Mouse (Mus musculus) forebrain, embryonic 11.5 days (tissue): ENCODE measurements around the gene Rln3. TPM values are rescaled to one million over a fixed set of nuclear protein-coding genes. Genes with fewer than 3 reads are reported as not detected.

Source experiments
- ATAC-seq: fragments of 200-750 bp; cut with Nextera tagmentation; replicated peaks from 2 replicates; pipeline ENCODE4 v1.8.0; 2017; ENCODE audit warnings: moderate TSS enrichment; ENCODE audit not compliant: low FRiP score
- DNase-seq: peaks from one replicate; pipeline ENCODE4 v3.0.0-alpha.2; 2017; ENCODE audit warnings: low spot score
- H3K27ac ChIP-seq: fragments of 300-500 bp; sonication (generic); 2 replicates; pipeline ENCODE4 v1.5.1; 2014; ENCODE audit warnings: low read depth, low read length
- H3K27me3 ChIP-seq: fragments of 300-500 bp; sonication (generic); 2 replicates; pipeline ENCODE4 v1.6.1; 2014; ENCODE audit warnings: mild to moderate bottlenecking, low read length, mixed read lengths; ENCODE audit not compliant: control insufficient read depth, insufficient read depth
- H3K36me3 ChIP-seq: fragments of 300-500 bp; sonication (generic); 2 replicates; pipeline ENCODE4 v1.6.1; 2014; ENCODE audit warnings: mild to moderate bottlenecking, low read length, moderate library complexity, mixed read lengths; ENCODE audit not compliant: control insufficient read depth, insufficient read depth
- H3K4me1 ChIP-seq: fragments of 300-500 bp; sonication (generic); replicated peaks from 2 replicates; pipeline ENCODE4 v1.6.1; 2014; ENCODE audit warnings: low read length, mixed read lengths; ENCODE audit not compliant: control insufficient read depth, insufficient read depth
- H3K4me2 ChIP-seq: fragments of 300-500 bp; sonication (generic); 2 replicates; pipeline ENCODE4 v1.6.1; 2014; ENCODE audit warnings: low read depth, mild to moderate bottlenecking, low read length, moderate library complexity, mixed read lengths; ENCODE audit not compliant: severe bottlenecking
- H3K4me3 ChIP-seq: fragments of 300-500 bp; sonication (generic); 2 replicates; pipeline ENCODE4 v1.5.1; 2014; ENCODE audit warnings: low read depth, low read length
- H3K9ac ChIP-seq: fragments of 300-500 bp; sonication (generic); 2 replicates; pipeline ENCODE4 v1.6.1; 2014; ENCODE audit warnings: low read length
- H3K9me3 ChIP-seq: fragments of 300-500 bp; sonication (generic); 2 replicates; pipeline ENCODE4 v1.6.1; 2016; ENCODE audit warnings: low read length, mixed read lengths; ENCODE audit not compliant: control insufficient read depth
- WGBS: fragments of 180-500 bp; shearing (Covaris S2); extraction: QIAGEN DNeasy Blood & Tissue Kit; methylation state at CpG from one replicate; pipeline ENCODE4 v1.1.7; 2014; 5-methylcytosine and 5-hydroxymethylcytosine counted together
- polyA plus RNA-seq: library from polyadenylated mRNA; unstranded; fragments of >200 nt; fragmentation: Nextera tagmentation; extraction: Ambion mirVana; gene quantifications from 2 replicates; pipeline ENCODE4 v1.2.1, GENCODE M21; 2014

Rln3 gene
- polyA plus RNA-seq, 1 experiment from 2014 or later = not detected

DNA sequence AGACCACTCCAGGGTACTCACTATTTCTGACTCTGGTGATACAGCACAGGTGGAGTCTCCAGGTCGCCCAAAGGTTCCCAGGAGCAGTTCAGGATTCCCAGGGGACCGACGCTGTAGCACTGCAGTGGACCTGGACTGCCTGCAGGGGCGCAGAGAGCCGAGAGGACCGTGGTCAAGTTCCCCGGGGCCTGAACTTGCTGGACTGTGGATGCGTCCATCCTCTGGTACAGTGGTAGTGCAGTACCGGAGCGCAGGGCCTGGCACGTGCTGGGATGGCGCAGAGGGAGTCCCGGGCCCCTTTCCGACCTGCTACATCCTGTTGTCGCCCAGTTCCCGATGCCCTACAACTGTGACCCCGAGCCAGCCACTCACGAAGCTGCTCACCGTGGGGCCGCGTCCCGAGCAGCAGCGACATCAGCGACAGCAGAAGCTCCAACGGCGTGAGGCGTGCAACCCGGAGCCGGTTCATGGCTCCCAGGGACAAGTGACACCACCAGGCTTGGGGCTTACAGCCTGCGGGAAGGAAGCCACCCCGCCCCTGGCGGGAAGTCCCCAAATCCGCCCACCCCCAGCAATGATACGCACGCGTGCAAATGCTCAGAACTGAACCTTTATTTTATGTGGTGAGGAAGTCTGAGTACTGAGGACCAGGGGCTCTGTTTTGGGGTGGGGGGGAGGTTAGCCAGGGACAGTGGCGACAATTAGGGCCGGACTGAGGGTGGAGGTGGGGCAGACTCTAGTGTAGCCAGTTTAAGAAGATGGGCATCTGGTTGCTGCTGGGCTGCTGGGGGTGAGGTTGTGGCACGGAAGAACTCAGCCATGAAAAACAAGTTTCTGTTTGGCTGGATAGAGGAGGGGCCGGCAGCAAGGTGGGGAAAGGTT, 2.5 kb downstream of the Rln3 start, which contains the start of gene Il27ra:
TSS of gene Il27ra (minus strand) at position 524 of the 882 bp plus-strand sequence.
- 3% methylated on average over 40 of the region's 40 CpGs for WGBS
- H3K27ac ChIP-seq = no peak within 1 kb of the TSS
- ATAC-seq (peak; percentile 77), DNase-seq (peak; percentile 83)
- H3K9ac ChIP-seq = peak within 1 kb of the TSS; percentile 43; the same call in 1 of the 2 replicates
- no peaks in the 10 kb centered on the region for H3K9me3 ChIP-seq
- peaks cover 40% of the 10 kb centered on the region for H3K27me3 ChIP-seq
- 0 out of 2 replicates have a peak, but pooled peaks cover 8% of the 10 kb centered on the region for H3K4me1 ChIP-seq
- H3K4me2 ChIP-seq = peak within 1 kb of the TSS; percentile 63
- H3K4me3 ChIP-seq = peak within 1 kb of the TSS; percentile 28
- H3K36me3 ChIP-seq = no peaks in the 10 kb centered on the region

DNA sequence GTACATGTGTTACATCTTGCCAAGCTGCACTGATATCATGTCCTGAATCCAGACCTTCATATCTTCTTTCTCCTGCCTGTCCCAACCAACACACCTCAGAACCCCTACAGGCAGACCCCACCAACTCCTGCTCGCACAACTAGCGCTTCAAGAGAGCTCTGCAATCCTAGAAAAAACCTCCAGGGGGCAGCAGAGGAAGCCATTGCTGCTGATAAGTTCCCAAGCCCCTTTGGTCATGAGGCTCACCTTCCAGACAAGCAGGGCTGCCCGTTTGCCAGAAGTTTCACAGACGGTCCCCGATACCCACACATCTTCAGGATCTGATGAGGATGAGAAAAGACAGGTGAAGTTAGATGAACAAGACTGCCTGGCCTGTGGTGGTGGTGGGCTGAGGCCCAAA, 5.8 kb downstream of the Rln3 start:
- Histone ChIP-seq H3K4me2 (no peak overlapping the region), H3K27ac (no peak overlapping the region), H3K36me3 (no peaks in the 10 kb centered on the region), H3K9me3 (no peaks in the 10 kb centered on the region), H3K4me1 (0 out of 2 replicates have a peak, but pooled peaks cover 8% of the 10 kb centered on the region), H3K9ac (no peak overlapping the region), H3K27me3 (peaks cover 30% of the 10 kb centered on the region), H3K4me3 (no peak overlapping the region)
- ATAC-seq (peak; percentile 30; the same call in 1 of the 2 replicates), DNase-seq (peak; percentile 91)
- 9% methylated on average over 5 of the region's 5 CpGs for WGBS

DNA sequence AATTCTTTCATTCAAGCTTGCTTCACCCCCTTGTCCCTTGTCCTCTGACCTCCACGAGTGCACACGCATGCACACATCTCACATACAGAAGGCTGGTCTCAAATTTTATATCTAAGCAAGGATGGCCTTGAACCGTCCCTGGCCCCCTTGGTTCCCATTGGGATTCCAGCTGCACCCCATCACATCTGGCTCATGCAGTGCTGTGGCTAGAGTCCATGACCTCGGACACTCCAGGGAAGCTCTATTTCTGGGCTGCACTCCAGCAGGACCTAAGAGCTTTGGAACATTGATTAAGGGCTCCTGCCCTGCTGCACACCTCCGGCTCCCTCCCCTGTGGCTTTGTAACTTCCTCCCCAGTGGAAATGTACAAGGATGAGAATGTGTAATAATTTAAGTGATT, 6.8 kb downstream of the Rln3 start:
- Histone ChIP-seq H3K27me3 (peaks cover 20% of the 10 kb centered on the region), H3K9me3 (no peaks in the 10 kb centered on the region), H3K4me3 (no peak overlapping the region), H3K27ac (no peak overlapping the region), H3K36me3 (no peaks in the 10 kb centered on the region), H3K4me2 (no peak overlapping the region), H3K4me1 (0 out of 2 replicates have a peak, but pooled peaks cover 8% of the 10 kb centered on the region), H3K9ac (no peak overlapping the region)
- DNase-seq = no peak
- WGBS = 88% methylated on average over 5 of the region's 5 CpGs
- no peak for ATAC-seq

DNA sequence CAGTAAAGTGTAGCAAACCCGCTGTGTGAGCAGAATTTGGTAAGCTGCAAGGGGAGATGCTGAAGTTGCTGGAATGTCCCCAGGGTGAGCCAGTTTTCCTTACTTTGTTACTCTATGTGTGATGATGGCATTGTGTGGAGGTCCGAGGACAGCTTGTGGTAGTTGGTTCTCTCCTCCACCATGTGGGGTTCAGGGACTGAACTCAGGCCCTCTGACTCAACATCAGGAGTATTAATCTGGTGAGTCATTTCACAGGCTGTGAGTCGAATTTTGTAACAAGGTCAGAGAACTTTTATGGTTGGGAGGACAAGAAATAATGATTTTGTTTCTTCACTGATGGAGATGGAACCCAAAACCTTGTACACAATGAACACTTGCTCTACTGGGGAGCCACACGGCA, 12.0 kb downstream of the Rln3 start:
- Histone ChIP-seq H3K9ac (no peak overlapping the region), H3K36me3 (no peaks in the 10 kb centered on the region), H3K4me1 (no peaks in the 10 kb centered on the region), H3K4me3 (no peak overlapping the region), H3K27me3 (peaks cover 5% of the 10 kb centered on the region), H3K9me3 (no peaks in the 10 kb centered on the region), H3K27ac (no peak overlapping the region), H3K4me2 (no peak overlapping the region)
- no peak for DNase-seq
- 79% methylated on average over 4 of the region's 4 CpGs for WGBS
- ATAC-seq = no peak

DNA sequence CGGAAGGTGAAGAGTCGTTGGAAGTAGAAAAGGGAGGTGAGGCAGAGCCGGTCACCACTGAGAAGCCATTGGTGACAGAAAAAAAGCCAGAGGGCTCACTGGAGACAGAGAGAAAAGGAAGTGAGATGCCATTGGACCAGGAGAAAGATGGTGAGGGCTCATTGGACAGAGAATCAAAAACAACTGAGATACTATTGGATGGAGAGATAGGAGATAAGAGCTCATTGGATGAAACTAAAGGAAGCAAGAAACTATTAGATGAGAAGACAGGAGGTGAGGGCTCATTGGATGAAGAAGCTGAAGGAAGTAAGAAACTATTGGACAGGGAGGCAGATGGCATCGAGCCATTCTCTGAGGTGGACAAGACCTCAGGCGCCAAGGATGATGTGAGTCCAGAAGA, 15.5 kb downstream of the Rln3 start:
- Histone ChIP-seq H3K4me1 (no peaks in the 10 kb centered on the region), H3K9me3 (no peaks in the 10 kb centered on the region), H3K4me3 (no peak overlapping the region), H3K27me3 (peaks cover 16% of the 10 kb centered on the region), H3K9ac (no peak overlapping the region), H3K27ac (no peak overlapping the region), H3K4me2 (no peak overlapping the region), H3K36me3 (no peaks in the 10 kb centered on the region)
- ATAC-seq = no peak
- no peak for DNase-seq
- WGBS = 93% methylated on average over 5 of the region's 5 CpGs

DNA sequence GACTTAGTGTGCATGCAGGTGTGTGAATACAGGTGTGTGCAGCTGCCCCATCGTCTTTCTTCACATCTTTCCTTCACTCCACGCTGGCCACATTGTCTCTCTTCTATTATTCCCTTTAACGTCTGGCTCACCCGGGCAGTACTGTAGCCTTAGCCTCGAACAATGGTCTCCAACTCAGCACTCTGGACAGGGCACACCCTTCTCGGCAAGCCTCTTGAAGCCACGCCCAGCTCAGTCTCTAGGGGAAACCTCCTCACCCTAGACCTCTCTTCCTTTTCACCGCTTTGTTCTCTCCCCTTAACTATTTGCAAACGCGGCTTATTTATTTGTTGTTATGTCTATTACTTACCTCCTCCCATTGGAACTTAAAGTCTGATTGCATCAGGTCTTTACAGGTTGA, 17.4 kb downstream of the Rln3 start:
- no peak overlapping the region for H3K9ac ChIP-seq
- H3K4me3 ChIP-seq = no peak overlapping the region
- no peak overlapping the region for H3K4me2 ChIP-seq
- DNase-seq (peak; percentile 46), ATAC-seq (no peak)
- no peaks in the 10 kb centered on the region for H3K9me3 ChIP-seq
- no peaks in the 10 kb centered on the region for H3K36me3 ChIP-seq
- no peak overlapping the region for H3K27ac ChIP-seq
- H3K27me3 ChIP-seq = peaks cover 16% of the 10 kb centered on the region
- H3K4me1 ChIP-seq = no peaks in the 10 kb centered on the region
- WGBS = 15% methylated on average over 10 of the region's 10 CpGs

DNA sequence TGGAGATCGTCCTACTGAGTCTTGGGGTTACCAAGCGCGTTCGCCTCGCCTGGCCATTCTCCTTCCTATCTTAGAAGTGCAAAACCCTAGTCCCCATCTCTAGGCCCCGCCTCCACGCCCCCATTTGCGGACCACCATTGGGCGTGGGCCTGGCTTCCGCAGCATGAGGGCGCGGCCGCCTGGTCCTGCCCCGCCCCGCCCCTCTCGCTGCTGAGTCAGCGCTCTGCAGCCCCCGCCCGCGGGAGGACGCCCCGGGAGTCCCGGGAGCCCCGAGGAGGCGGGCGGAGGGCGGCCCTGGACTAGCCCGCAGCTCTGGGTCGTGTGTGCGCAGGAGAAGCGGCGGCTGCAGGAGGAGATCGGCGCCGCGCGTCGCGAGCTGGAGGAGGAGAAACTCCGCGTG, 18.9 kb downstream of the Rln3 start:
- Histone ChIP-seq H3K9ac (peak overlapping the region; percentile 41; the same call in 1 of the 2 replicates), H3K27me3 (peaks cover 22% of the 10 kb centered on the region), H3K4me1 (0 out of 2 replicates have a peak, but pooled peaks cover 3% of the 10 kb centered on the region), H3K4me3 (peak overlapping the region; percentile 34), H3K4me2 (peak overlapping the region; percentile 61), H3K36me3 (no peaks in the 10 kb centered on the region), H3K27ac (no peak overlapping the region), H3K9me3 (no peaks in the 10 kb centered on the region)
- peak; percentile 80 for ATAC-seq
- WGBS = 1% methylated on average over 41 of the region's 41 CpGs
- DNase-seq = peak; percentile 86

DNA sequence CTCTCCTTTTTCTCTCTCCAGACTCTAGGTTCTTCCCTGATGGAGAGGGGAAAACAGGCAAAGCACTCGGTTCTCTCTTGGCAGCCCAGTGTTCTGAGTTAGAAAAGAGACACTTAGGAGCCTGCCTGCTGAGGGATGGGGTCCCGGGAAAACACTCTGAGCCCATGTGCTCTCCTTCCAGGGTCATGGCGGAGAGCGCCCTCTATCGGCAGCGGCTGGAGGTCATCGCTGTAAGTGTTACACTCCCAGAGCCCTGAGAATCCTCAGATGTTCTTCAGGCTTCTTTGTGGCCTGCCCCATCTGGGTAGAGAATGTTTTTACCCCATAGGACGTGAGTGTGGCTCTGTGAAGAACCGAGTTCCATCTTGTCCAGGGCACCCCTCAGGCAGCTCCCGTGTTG, 20.6 kb downstream of the Rln3 start:
- H3K27me3 ChIP-seq = peaks cover 25% of the 10 kb centered on the region

More for the DNA sequence above, 20.6 kb downstream of the Rln3 start:
- H3K4me2 ChIP-seq = no peak overlapping the region
- 0 out of 2 replicates have a peak, but pooled peaks cover 3% of the 10 kb centered on the region for H3K4me1 ChIP-seq
- 11% methylated on average over 10 of the region's 10 CpGs for WGBS
- H3K9ac ChIP-seq = no peak overlapping the region
- H3K27ac ChIP-seq = no peak overlapping the region
- H3K36me3 ChIP-seq = no peaks in the 10 kb centered on the region
- ATAC-seq (no peak), DNase-seq (peak; percentile 85)
- H3K9me3 ChIP-seq = no peaks in the 10 kb centered on the region
- no peak overlapping the region for H3K4me3 ChIP-seq
